Comparison of ENCODE assay signal across 9 mouse cellular contexts in genomic region chr11:118200834-118201830, GRCm38 (mm10). TPM values are rescaled to one million over a fixed set of nuclear protein-coding genes. Genes with fewer than 3 reads are reported as not detected.
DNase-seq lines count a peak whose midpoint lies in the region; ATAC-seq and TF ChIP-seq lines count a peak whose summit lies in the region.
"Had no signal": no experiment of that assay in that cellular context is flagged by ENCODE, and none has a peak within 500 bp of the region (broad histone marks: within the 10 kb centered on the region; RNA-seq: fewer than 3 reads in every experiment).

No protein-coding gene starts in this region.

- H3K4me2 ChIP-seq in embryonic facial prominence, embryonic 13.5 days: peak overlapping the region; percentile 88
- peak overlapping the region; percentile 66 for H3K4me2 ChIP-seq in intestine, postnatal 0 days (replicated peaks; ENCODE audit: low read depth)
- H3K4me2 ChIP-seq in midbrain, embryonic 14.5 days (ENCODE audit: low read length): peak overlapping the region; percentile 91

- peak overlapping the region; percentile 98 for H3K27ac ChIP-seq in layer of hippocampus, adult 2 months
- peak overlapping the region; percentile 86 for H3K27ac ChIP-seq in embryonic facial prominence, embryonic 13.5 days
- H3K27ac ChIP-seq in intestine, postnatal 0 days (ENCODE audit: low read depth, low read length): peak overlapping the region; percentile 11; the same call in 1 of the 2 replicates
- peak overlapping the region; percentile 99 for H3K27ac ChIP-seq in midbrain, embryonic 14.5 days (replicated peaks; ENCODE audit: low read depth, low read length)
- H3K27ac ChIP-seq: liver, embryonic 14.5 days had no signal

- H3K4me3 ChIP-seq in layer of hippocampus, adult 2 months: peak overlapping the region; percentile 70
- peak overlapping the region; percentile 46 for H3K4me3 ChIP-seq in embryonic facial prominence, embryonic 13.5 days
- no peak overlapping the region for H3K4me3 ChIP-seq in intestine, postnatal 0 days (ENCODE audit: low read depth, low read length)
- peak overlapping the region; percentile 63 for H3K4me3 ChIP-seq in midbrain, embryonic 14.5 days (replicated peaks; ENCODE audit: low read depth, low read length)

- no peak for ATAC-seq in embryonic facial prominence, embryonic 13.5 days (ENCODE audit: insufficient number of reproducible peaks, insufficient read depth, low FRiP score, low TSS enrichment, low read depth)
- no peak for ATAC-seq in intestine, postnatal 0 days
- no peak for ATAC-seq in midbrain, embryonic 14.5 days (ENCODE audit: low FRiP score, low TSS enrichment)
- no peak for ATAC-seq in megakaryocyte progenitor cell, adult 5-6 weeks (replicated peaks; ENCODE audit: poor library complexity)

- H3K27me3 ChIP-seq in embryonic facial prominence, embryonic 13.5 days: no peaks in the 10 kb centered on the region
- H3K27me3 ChIP-seq in intestine, postnatal 0 days (replicated peaks; ENCODE audit: control insufficient read depth, insufficient read depth, low read length): no peaks in the 10 kb centered on the region
- H3K27me3 ChIP-seq in midbrain, embryonic 14.5 days (ENCODE audit: control insufficient read depth, insufficient read depth, low read length): no peaks in the 10 kb centered on the region

- no peak for DNase-seq in layer of hippocampus, adult 2 months (ENCODE audit: low spot score in 2 of 2)
- DNase-seq in layer of hippocampus, adult 8-10 months (ENCODE audit: low spot score in 2 of 2): no peak
- DNase-seq in midbrain, embryonic 14.5 days: peak; percentile 71
- DNase-seq in ovary, postnatal 36 days (ENCODE audit: low spot score): no peak
- no peak for DNase-seq in thymus, postnatal 0 days (ENCODE audit: low spot score)

- H3K9me3 ChIP-seq in embryonic facial prominence, embryonic 13.5 days: no peaks in the 10 kb centered on the region
- no peaks in the 10 kb centered on the region for H3K9me3 ChIP-seq in intestine, postnatal 0 days (ENCODE audit: control insufficient read depth)
- no peaks in the 10 kb centered on the region for H3K9me3 ChIP-seq in midbrain, embryonic 14.5 days (ENCODE audit: control insufficient read depth, low read length)

- TF ChIP-seq CTCF in layer of hippocampus, adult 2 months (conservative IDR thresholded peaks at IDR 0.05): no peak
- no peak for TF ChIP-seq CTCF in intestine, postnatal 0 days (IDR thresholded peaks at IDR 0.05; ENCODE audit: low read depth)

- no peaks in the 10 kb centered on the region for H3K36me3 ChIP-seq in embryonic facial prominence, embryonic 13.5 days
- H3K36me3 ChIP-seq in intestine, postnatal 0 days (ENCODE audit: control insufficient read depth, insufficient read depth): no peaks in the 10 kb centered on the region
- no peaks in the 10 kb centered on the region for H3K36me3 ChIP-seq in midbrain, embryonic 14.5 days (ENCODE audit: control insufficient read depth, insufficient read depth, low read length)

- H3K9ac ChIP-seq in embryonic facial prominence, embryonic 13.5 days: peak overlapping the region; percentile 72; the same call in 1 of the 2 replicates
- no peak overlapping the region; the same call in 1 of the 2 replicates for H3K9ac ChIP-seq in intestine, postnatal 0 days (ENCODE audit: low read depth, low read length)
- H3K9ac ChIP-seq in midbrain, embryonic 14.5 days (replicated peaks; ENCODE audit: low read length): peak overlapping the region; percentile 93
- H3K9ac ChIP-seq: liver, embryonic 14.5 days had no signal

- H3K4me1 ChIP-seq in embryonic facial prominence, embryonic 13.5 days: peaks cover 72% of the 10 kb centered on the region
- H3K4me1 ChIP-seq in intestine, postnatal 0 days (replicated peaks; ENCODE audit: control insufficient read depth, insufficient read depth, low read length): peaks cover 30% of the 10 kb centered on the region
- peaks cover 75% of the 10 kb centered on the region for H3K4me1 ChIP-seq in midbrain, embryonic 14.5 days (ENCODE audit: control insufficient read depth, insufficient read depth, low read length)

- 17% methylated on average over 11 of the region's 11 CpGs for WGBS in embryonic facial prominence, embryonic 13.5 days
- 14% methylated on average over 11 of the region's 11 CpGs for WGBS in intestine, postnatal 0 days
- WGBS in midbrain, embryonic 14.5 days: 30% methylated on average over 11 of the region's 11 CpGs

RNA-seq across cellular contexts. Expression of gene Cyth1, which starts 47.3 kb away (rescaled TPM):
- 100 to 1,000 TPM; 101 to 108 TPM for total RNA-seq in layer of hippocampus, adult 2 months (2021)
- 10 to 100 TPM; 84.7 to 96.8 (median 89.4) TPM for total RNA-seq in layer of hippocampus, adult 8-10 months (2022)
- polyA plus RNA-seq in embryonic facial prominence, embryonic 13.5 days (2015; fragmentation: Nextera tagmentation; extraction: Ambion mirVana): 15.8 and 16.1 TPM in 2 replicates
- polyA plus RNA-seq in intestine, postnatal 0 days (2015; fragmentation: Nextera tagmentation; extraction: Ambion mirVana): 9.5 and 10.9 TPM in 2 replicates
- 23.3 and 33.3 TPM in 2 replicates for polyA plus RNA-seq in midbrain, embryonic 14.5 days (2014; fragmentation: Nextera tagmentation; extraction: Ambion mirVana)
- polyA plus RNA-seq in thymus, postnatal 0 days (2015; fragmentation: Nextera tagmentation; extraction: Ambion mirVana): 44.7 and 46.1 TPM in 2 replicates
- 12.3 and 15.1 TPM in 2 replicates for total RNA-seq in megakaryocyte progenitor cell, adult 5-6 weeks (2015)
- total RNA-seq in megakaryocyte progenitor cell, adult 5-6 weeks (2017): 45.5 and 56.3 TPM in 2 replicates

Comparison
In these comparisons a context has a peak if more than half of its experiments do, and no peak if none do; other contexts are left out.
1. H3K27ac ChIP-seq: peak in every context shown above with its lines; median percentile 99 in midbrain, embryonic 14.5 days; 98 in layer of hippocampus, adult 2 months; 86 in embryonic facial prominence, embryonic 13.5 days; 11 in intestine, postnatal 0 days.